Mouse (Mus musculus) limb, embryonic 13.5 days (tissue): Measurements from ENCODE around the gene Ucma. TPM values are rescaled to one million over a fixed set of nuclear protein-coding genes. Genes with fewer than 3 reads are reported as not detected.
A peak's percentile ranks its signal among the peaks of the same experiment; 100 is the strongest.

Source experiments
- ATAC-seq: fragments of 200-750 bp; cut with Nextera tagmentation; 2 replicates; pipeline ENCODE4 v1.8.0; 2017; ENCODE audit warnings: low read depth, moderate number of reproducible peaks, moderate TSS enrichment; ENCODE audit not compliant: low FRiP score
- H3K27ac ChIP-seq: fragments of 300-500 bp; sonication (generic); 2 replicates; pipeline ENCODE4 v1.5.1; 2015; ENCODE audit warnings: inconsistent platforms, mild to moderate bottlenecking, moderate library complexity
- H3K27me3 ChIP-seq: fragments of 300-500 bp; sonication (generic); 2 replicates; pipeline ENCODE4 v1.6.1; 2015; ENCODE audit warnings: mild to moderate bottlenecking, inconsistent platforms
- H3K36me3 ChIP-seq: fragments of 300-500 bp; sonication (generic); 2 replicates; pipeline ENCODE4 v1.6.1; 2015; ENCODE audit warnings: inconsistent platforms, mild to moderate bottlenecking, moderate library complexity
- H3K4me1 ChIP-seq: fragments of 300-500 bp; sonication (generic); 2 replicates; pipeline ENCODE4 v1.6.1; 2015; ENCODE audit warnings: inconsistent platforms
- H3K4me2 ChIP-seq: fragments of 300-500 bp; sonication (generic); replicated peaks from 2 replicates; pipeline ENCODE4 v1.6.1; 2015; ENCODE audit warnings: inconsistent platforms, mild to moderate bottlenecking, moderate library complexity
- H3K4me3 ChIP-seq: fragments of 300-500 bp; sonication (generic); 2 replicates; pipeline ENCODE4 v1.5.1; 2015; ENCODE audit warnings: moderate library complexity, mild to moderate bottlenecking, inconsistent platforms
- H3K9ac ChIP-seq: fragments of 300-500 bp; sonication (generic); 2 replicates; pipeline ENCODE4 v1.6.1; 2015; ENCODE audit warnings: mild to moderate bottlenecking, inconsistent platforms
- H3K9me3 ChIP-seq: fragments of 300-500 bp; sonication (generic); 2 replicates; pipeline ENCODE4 v1.6.1; 2016; ENCODE audit warnings: inconsistent platforms
- WGBS: fragments of 180-500 bp; shearing (Covaris S2); methylation state at CpG from one replicate; pipeline ENCODE4 v1.1.7; 2015; 5-methylcytosine and 5-hydroxymethylcytosine counted together
- polyA plus RNA-seq: library from polyadenylated mRNA; unstranded; fragments of >200 nt; fragmentation: Nextera tagmentation; extraction: Ambion mirVana; gene quantifications from 2 replicates; pipeline ENCODE4 v1.2.1, GENCODE M21; 2015

The Ucma gene
- polyA plus RNA-seq, 1 experiment from 2014 or later: 0.52 TPM

DNA sequence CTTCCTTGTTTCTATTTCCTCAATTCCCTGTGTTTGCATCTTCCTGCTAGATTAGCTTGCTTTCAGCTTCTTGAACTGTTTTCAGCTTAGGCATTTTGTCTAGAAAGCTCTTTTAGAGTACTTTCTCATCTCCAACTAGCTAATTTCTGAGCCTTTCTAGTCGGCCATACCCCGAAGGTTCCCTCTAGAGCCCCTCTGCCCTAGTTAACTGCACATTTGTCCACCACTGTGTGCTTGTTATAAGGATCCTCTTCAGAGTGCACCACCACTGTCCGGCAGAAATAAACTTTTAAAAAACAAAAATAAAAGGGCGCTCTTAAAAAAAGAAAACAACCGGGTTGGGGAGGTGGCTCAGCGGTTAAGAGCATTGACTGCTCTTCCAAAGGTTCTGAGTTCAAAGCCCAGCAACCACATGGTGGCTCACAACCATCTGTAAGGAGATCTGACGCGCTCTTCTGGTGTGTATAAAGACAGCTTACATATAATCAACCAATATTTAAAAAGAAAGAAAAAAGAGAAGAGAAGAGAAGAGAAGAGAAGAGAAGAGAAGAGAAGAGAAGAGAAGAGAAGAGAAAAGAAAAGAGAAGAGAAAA is 36.1 kb downstream of the Ucma start:
- peak overlapping the region; percentile 69 for H3K4me2 ChIP-seq
- peak overlapping the region; percentile 73 for H3K4me3 ChIP-seq
- no peak overlapping the region for H3K27ac ChIP-seq
- 12% methylated on average over 8 of the region's 8 CpGs for whole genome bisulfite sequencing
- no peaks in the 10 kb centered on the region for H3K9me3 ChIP-seq
- H3K27me3 ChIP-seq: no peaks in the 10 kb centered on the region
- peaks cover 10% of the 10 kb centered on the region for H3K4me1 ChIP-seq
- peak overlapping the region; percentile 70 for H3K9ac ChIP-seq
- peaks cover 27% of the 10 kb centered on the region for H3K36me3 ChIP-seq
- no peak for ATAC-seq

DNA sequence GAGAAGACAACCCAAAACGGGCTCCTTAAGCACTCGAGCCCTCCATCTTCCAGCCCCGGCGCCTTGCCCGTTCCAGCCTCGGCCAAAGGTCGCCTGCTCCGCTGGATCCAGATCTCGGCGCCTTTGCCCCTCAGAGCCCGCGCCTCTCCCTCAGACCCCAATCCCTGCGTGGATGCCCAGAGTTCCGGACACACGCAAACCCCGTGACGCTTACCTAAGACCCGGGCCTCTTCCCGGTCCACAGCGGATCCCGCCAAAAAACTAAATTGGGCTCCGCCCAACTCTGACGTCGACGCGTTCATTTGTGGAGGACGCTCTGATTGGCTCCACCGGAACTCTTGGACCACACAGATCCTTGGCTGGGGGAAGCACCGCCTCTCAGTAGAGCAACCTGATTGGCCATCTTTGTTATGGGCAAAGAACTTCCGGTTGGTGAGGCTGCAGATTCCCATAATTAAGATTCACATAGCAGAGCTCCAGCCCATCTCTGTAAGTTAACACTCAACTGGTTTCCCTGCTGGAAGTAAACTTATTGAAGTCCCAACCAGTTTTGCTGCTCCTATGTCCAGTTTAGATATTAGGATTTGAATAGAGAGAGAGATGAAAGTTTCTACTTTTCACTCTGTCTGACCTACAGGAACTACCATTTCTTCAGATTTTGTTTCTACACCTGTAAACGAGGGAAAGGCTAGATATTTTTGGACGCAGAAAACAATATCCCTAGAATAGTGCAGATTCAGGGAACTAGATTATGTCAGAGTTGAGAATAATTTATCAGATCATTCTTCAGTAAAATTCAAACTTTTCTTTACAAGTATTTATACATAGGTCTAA is 36.8 kb downstream of the Ucma start, which contains the start of gene Mcm10:
Gene Mcm10, minus strand, starts transcription at position 301 of the 834 bp plus-strand sequence.
- Histone ChIP-seq H3K27ac (no peak within 1 kb of the TSS), H3K27me3 (no peaks in the 10 kb centered on the region), H3K36me3 (peaks cover 21% of the 10 kb centered on the region), H3K9ac (peak within 1 kb of the TSS; percentile 70), H3K4me3 (peak within 1 kb of the TSS; percentile 73), H3K4me1 (peaks cover 10% of the 10 kb centered on the region), H3K4me2 (peak within 1 kb of the TSS; percentile 69), H3K9me3 (no peaks in the 10 kb centered on the region)
- WGBS: 4% methylated on average over 32 of the region's 32 CpGs
- peak; percentile 100 for ATAC-seq

DNA sequence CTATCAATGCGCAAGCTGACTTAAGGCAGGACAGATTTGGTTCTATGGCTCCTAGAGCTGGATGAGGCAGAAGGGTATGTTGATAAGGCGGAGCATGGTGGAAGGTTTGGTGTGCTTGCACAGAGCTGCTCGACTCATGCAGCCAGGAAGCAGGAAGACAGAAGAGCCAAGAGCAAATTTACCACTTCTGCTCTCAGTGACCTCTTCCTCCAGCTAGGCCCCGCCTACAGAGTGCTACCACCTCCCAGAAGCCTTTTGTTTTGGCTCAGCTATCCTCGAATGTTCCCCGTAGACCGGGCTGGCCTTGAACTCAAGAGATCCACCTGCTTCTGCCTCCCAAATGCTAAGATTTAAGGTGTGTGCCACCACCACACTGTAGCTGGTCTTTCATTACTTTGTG is 38.7 kb downstream of the Ucma start:
- no peaks in the 10 kb centered on the region for H3K9me3 ChIP-seq
- H3K4me2 ChIP-seq: no peak overlapping the region
- H3K27ac ChIP-seq: no peak overlapping the region
- H3K4me3 ChIP-seq: no peak overlapping the region
- no peak overlapping the region for H3K9ac ChIP-seq
- H3K4me1 ChIP-seq: peaks cover 10% of the 10 kb centered on the region
- no peak for ATAC-seq
- no peaks in the 10 kb centered on the region for H3K27me3 ChIP-seq
- 78% methylated on average over 7 of the region's 7 CpGs for WGBS
- peaks cover 7% of the 10 kb centered on the region for H3K36me3 ChIP-seq

DNA sequence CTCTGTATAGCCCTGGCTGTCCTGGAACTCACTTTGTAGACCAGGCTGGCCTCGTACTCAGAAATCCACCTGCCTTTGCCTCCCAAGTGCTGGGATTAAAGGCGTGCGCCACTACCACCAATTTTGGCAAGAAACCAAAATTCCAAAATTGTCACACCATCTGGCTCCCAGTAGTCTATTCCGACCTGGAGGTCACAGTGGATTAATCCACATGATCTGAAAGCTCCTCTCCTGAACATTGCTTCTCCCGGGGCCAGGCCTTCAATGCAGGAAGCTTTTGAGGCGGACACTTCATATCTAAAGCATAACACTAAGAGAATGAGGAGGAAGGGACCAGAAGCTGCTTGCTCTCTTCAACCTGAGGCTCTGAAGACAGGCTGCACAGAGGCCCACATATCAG is 39.6 kb downstream of the Ucma start:
- 86% methylated on average over 6 of the region's 6 CpGs for WGBS
- no peak for ATAC-seq

DNA sequence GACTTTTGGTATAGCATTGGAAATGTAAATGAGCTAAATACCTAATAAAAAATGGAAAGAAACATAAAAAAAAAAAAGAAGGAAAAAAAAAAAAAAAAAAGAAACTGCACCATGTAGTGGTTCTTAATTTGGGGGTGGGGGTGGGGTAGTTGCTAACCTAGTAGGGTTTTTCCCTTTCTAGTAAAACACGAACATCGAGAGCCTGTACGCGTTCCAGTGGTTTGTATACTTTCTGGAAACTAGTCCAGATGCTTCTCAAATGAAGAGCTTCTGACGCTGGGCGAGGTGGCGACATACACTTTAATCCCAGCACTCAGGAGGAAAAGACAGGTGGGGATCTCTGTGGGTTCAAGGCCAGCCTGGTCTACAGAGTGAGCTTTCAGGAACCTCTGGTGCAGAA is 41.0 kb downstream of the Ucma start:
- no peak overlapping the region for H3K4me3 ChIP-seq
- 88% methylated on average over 7 of the region's 7 CpGs for WGBS

More for the DNA sequence above, 39.6 kb downstream of the Ucma start:
- Histone ChIP-seq H3K9me3 (no peaks in the 10 kb centered on the region), H3K4me1 (peaks cover 10% of the 10 kb centered on the region), H3K36me3 (peaks cover 3% of the 10 kb centered on the region), H3K9ac (no peak overlapping the region), H3K27ac (no peak overlapping the region), H3K4me3 (no peak overlapping the region), H3K27me3 (no peaks in the 10 kb centered on the region), H3K4me2 (no peak overlapping the region)

DNA sequence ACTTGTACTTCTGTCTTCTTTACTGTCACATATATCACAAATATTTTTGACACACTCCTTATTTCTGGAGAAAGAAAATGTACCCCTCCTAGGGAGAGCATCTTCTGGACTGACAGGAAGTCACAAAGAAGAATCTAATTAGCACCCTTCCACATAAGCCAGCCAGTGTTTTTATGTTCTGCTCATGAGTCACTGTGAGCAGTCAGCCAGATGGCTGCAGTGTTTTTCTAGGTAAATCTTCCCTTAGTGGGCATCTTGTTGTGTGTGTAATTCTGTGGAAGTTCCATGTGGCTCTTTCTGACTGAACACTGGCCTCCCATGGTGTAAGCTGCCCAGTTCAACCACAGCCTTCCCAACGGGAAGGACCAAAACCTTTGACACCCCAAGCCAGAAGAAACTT is 43.8 kb downstream of the Ucma start:
- no peaks in the 10 kb centered on the region for H3K9me3 ChIP-seq
- no peak overlapping the region for H3K4me2 ChIP-seq
- no peak overlapping the region for H3K9ac ChIP-seq
- 62% methylated on average over 1 of the region's 1 CpGs for WGBS
- no peak overlapping the region for H3K27ac ChIP-seq
- H3K4me1 ChIP-seq: 0 out of 2 replicates have a peak, but pooled peaks cover 3% of the 10 kb centered on the region
- no peaks in the 10 kb centered on the region for H3K27me3 ChIP-seq
- H3K36me3 ChIP-seq: no peaks in the 10 kb centered on the region
- no peak overlapping the region for H3K4me3 ChIP-seq
- no peak for ATAC-seq

More for the DNA sequence above, 41.0 kb downstream of the Ucma start:
- no peaks in the 10 kb centered on the region for H3K9me3 ChIP-seq
- H3K4me1 ChIP-seq: peaks cover 3% of the 10 kb centered on the region
- ATAC-seq: no peak
- no peaks in the 10 kb centered on the region for H3K36me3 ChIP-seq
- no peaks in the 10 kb centered on the region for H3K27me3 ChIP-seq
- H3K4me2 ChIP-seq: no peak overlapping the region
- H3K27ac ChIP-seq: no peak overlapping the region
- H3K9ac ChIP-seq: no peak overlapping the region

DNA sequence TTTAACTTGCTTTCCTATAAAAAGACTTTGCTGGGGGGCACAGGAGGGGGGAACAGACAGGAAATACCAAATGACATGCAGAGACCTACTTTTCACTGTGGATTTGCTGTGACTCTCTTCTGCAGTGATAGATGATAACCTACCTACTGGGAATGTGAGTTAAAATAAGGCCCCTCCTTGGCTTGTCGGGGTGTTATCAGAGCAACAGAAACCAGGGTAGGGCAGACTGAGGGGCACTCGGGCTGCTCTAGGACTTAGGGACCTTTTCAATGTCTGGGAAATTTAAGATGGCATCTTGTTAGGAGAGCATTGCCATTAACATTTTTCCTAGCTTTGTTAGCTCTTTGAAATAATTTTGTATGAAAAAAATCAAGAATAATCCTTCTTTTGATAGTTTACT is 47.4 kb downstream of the Ucma start:
- no peak overlapping the region for H3K27ac ChIP-seq
- ATAC-seq: no peak
- H3K27me3 ChIP-seq: no peaks in the 10 kb centered on the region
- H3K9me3 ChIP-seq: peaks cover 3% of the 10 kb centered on the region; the same call in 1 of the 2 replicates
- no peak overlapping the region for H3K4me3 ChIP-seq
- H3K4me2 ChIP-seq: no peak overlapping the region
- WGBS: 76% methylated on average over 2 of the region's 2 CpGs
- H3K36me3 ChIP-seq: no peaks in the 10 kb centered on the region
- 0 out of 2 replicates have a peak, but pooled peaks cover 3% of the 10 kb centered on the region for H3K4me1 ChIP-seq
- H3K9ac ChIP-seq: no peak overlapping the region

DNA sequence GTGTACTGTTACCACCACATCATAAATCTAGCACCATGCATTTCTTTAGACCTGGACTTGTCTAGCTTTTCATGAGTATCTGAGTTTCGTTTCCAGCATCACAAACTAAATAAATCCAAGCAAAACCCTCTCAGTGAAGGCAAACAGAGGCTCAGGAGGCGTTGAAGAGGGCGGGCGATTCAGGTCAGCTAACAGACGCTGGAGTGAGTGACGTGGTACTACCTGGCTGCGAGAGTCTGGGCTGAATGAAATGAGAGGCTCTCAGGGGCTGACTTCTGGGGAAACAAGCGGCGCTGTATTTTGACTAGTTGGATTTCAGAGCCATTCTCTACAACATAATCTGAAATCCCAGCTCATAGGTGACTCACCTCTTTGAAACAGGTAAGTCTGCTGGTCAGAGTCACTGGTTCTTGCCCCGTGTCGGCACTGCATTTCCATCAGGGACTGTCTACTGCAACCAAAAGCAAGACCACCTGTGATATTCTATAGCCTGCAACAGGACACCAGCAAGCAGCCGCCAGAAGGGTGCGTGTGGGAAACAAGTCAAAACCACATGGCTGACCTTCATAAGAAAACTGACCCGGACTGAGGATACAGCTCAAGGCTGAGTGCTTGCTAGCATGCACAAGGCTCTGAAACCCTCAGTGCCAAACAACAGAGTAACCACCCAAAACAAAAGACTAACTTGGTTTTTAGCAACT is 47.9 kb downstream of the Ucma start:
- WGBS: 57% methylated on average over 14 of the region's 14 CpGs
- no peak for ATAC-seq
- Histone ChIP-seq H3K4me3 (no peak overlapping the region), H3K9me3 (peaks cover 3% of the 10 kb centered on the region; the same call in 1 of the 2 replicates), H3K27me3 (no peaks in the 10 kb centered on the region), H3K4me2 (no peak overlapping the region), H3K9ac (no peak overlapping the region), H3K36me3 (no peaks in the 10 kb centered on the region), H3K4me1 (0 out of 2 replicates have a peak, but pooled peaks cover 3% of the 10 kb centered on the region), H3K27ac (no peak overlapping the region)

DNA sequence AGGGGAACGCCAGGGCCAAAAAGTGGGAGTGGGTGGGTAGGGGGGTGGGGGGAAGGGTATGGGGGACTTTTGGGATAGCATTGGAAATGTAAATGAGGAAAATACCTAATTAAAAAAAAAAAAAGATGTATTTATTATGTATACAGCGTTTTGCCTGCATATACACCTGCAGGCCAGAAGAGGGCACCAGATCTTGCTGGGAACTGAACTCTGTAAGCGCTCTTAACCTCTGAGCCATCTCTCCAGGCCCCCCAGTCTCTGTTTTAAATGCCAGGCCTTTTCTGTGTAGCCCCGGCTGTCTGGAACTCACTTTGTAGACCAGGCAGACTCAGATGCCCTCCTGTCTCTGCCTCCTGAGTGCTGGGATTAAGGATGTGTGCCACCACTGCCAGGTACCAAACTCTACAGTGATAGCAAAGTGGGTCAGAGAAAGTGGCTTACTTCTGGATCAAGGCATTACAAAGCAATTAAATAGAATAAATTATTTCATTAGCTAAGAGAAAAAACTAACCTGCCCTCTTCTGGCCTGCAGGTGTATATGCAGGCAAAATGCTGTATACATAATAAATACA is 49.3 kb downstream of the Ucma start:
- H3K36me3 ChIP-seq: no peaks in the 10 kb centered on the region
- H3K27me3 ChIP-seq: no peaks in the 10 kb centered on the region
- ATAC-seq: no peak
- peaks cover 3% of the 10 kb centered on the region; the same call in 1 of the 2 replicates for H3K9me3 ChIP-seq
- H3K4me2 ChIP-seq: no peak overlapping the region
- 0 out of 2 replicates have a peak, but pooled peaks cover 3% of the 10 kb centered on the region for H3K4me1 ChIP-seq
- 37% methylated on average over 4 of the region's 4 CpGs for WGBS
- H3K27ac ChIP-seq: no peak overlapping the region
- H3K9ac ChIP-seq: no peak overlapping the region
- H3K4me3 ChIP-seq: no peak overlapping the region

DNA sequence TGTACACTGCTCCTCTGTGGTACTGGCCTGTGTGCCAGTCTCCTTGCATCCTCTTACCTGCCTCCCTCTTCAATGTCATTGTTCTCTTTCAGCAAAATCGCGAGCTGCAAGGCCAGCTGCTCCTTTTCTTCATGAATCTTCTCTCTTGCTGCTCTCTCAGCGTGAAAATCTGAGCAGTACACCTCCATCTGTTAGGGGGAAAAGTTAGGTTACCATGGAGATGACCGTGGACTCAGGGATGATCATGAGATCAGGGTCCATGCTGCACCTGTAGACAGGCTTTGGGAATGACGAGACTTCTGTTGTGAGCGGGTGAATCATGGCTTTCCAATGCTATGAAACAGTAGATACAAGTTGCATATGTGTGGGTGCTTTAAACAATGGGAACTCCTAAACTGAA is 51.1 kb downstream of the Ucma start:
- Histone ChIP-seq H3K4me3 (no peak overlapping the region), H3K4me1 (0 out of 2 replicates have a peak, but pooled peaks cover 3% of the 10 kb centered on the region), H3K9ac (no peak overlapping the region), H3K36me3 (no peaks in the 10 kb centered on the region), H3K27ac (no peak overlapping the region), H3K27me3 (no peaks in the 10 kb centered on the region), H3K9me3 (peaks cover 3% of the 10 kb centered on the region; the same call in 1 of the 2 replicates), H3K4me2 (no peak overlapping the region)
- ATAC-seq: no peak
- WGBS: 68% methylated on average over 6 of the region's 6 CpGs

DNA sequence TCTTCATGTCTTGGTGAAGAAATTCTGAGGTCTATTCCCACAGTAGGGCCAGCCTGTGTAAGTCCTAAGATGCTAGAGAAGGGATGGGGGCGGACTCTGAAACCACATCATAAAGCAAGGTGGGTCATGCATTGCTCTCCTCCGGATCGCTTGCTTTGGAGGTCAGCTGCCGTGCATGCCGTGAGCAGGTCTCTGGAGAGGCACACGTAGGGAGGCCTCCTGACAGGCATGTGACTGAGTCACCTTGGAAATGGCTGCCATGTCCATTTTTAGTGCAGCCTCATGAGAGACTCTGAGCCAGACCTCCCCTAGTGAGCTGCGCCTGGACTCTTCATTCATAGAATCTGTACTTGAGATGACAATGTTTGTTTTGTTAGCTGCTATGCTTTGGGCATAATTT is 52.1 kb downstream of the Ucma start:
- WGBS: 85% methylated on average over 7 of the region's 7 CpGs
- ATAC-seq: no peak
- Histone ChIP-seq H3K36me3 (no peaks in the 10 kb centered on the region), H3K9me3 (peaks cover 3% of the 10 kb centered on the region; the same call in 1 of the 2 replicates), H3K27ac (no peak overlapping the region), H3K4me3 (no peak overlapping the region), H3K4me1 (0 out of 2 replicates have a peak, but pooled peaks cover 3% of the 10 kb centered on the region), H3K9ac (no peak overlapping the region), H3K27me3 (no peaks in the 10 kb centered on the region), H3K4me2 (no peak overlapping the region)
